Comparison of ENCODE assay signal across 29 mouse cellular contexts in genomic region chr3:27941634-27942033, GRCm38 (mm10). TPM values are rescaled to one million over a fixed set of nuclear protein-coding genes. Genes with fewer than 3 reads are reported as not detected.
DNase-seq lines count a peak whose midpoint lies in the region; ATAC-seq and TF ChIP-seq lines count a peak whose summit lies in the region.
"Had no signal": no experiment of that assay in that cellular context is flagged by ENCODE, and none has a peak within 500 bp of the region (broad histone marks: within the 10 kb centered on the region; RNA-seq: fewer than 3 reads in every experiment).

No protein-coding gene starts in this region.

- intact Hi-C loops in heart, adult 2 months (cut with DNase I): no loop called here

- H3K27ac ChIP-seq in heart, adult 2 months: peak overlapping the region; percentile 21; the same call in 1 of the 2 replicates
- no peak overlapping the region for H3K27ac ChIP-seq in heart, embryonic 10.5 days
- no peak overlapping the region for H3K27ac ChIP-seq in lung, postnatal 0 days (ENCODE audit: low read length)
- peak overlapping the region; percentile 82 for H3K27ac ChIP-seq in embryonic fibroblast, embryonic 13.5 days (ENCODE audit: insufficient read depth, low read length)
- H3K27ac ChIP-seq in neural tube, embryonic 15.5 days (replicated peaks): no peak overlapping the region
- H3K27ac ChIP-seq: embryonic facial prominence, embryonic 12.5 days; hindbrain, embryonic 15.5 days; kidney, postnatal 0 days; layer of hippocampus, adult 2 months; midbrain, embryonic 10.5 days; stomach, postnatal 0 days had no signal

- H3K36me3 ChIP-seq in heart, adult 2 months (ENCODE audit: control insufficient read depth, insufficient read depth, low read length): no peaks in the 10 kb centered on the region; the same call in 1 of the 2 replicates
- no peaks in the 10 kb centered on the region for H3K36me3 ChIP-seq in heart, embryonic 10.5 days
- H3K36me3 ChIP-seq in lung, postnatal 0 days (ENCODE audit: insufficient read depth, low read length): no peaks in the 10 kb centered on the region
- H3K36me3 ChIP-seq in neural tube, embryonic 15.5 days: no peaks in the 10 kb centered on the region
- H3K36me3 ChIP-seq: embryonic facial prominence, embryonic 12.5 days; hindbrain, embryonic 15.5 days; midbrain, embryonic 10.5 days had no signal

- no peaks in the 10 kb centered on the region for H3K27me3 ChIP-seq in heart, adult 2 months (ENCODE audit: control insufficient read depth, insufficient read depth, low read length)
- 0 out of 2 replicates have a peak, but pooled peaks cover 4% of the 10 kb centered on the region for H3K27me3 ChIP-seq in heart, embryonic 10.5 days (ENCODE audit: insufficient read depth, poor library complexity, severe bottlenecking)
- H3K27me3 ChIP-seq in lung, postnatal 0 days (replicated peaks; ENCODE audit: insufficient read depth, low read length): no peaks in the 10 kb centered on the region
- peaks cover 5% of the 10 kb centered on the region; the same call in 1 of the 2 replicates for H3K27me3 ChIP-seq in neural tube, embryonic 15.5 days (replicated peaks)
- H3K27me3 ChIP-seq: embryonic facial prominence, embryonic 12.5 days; Patski had no signal

- no peak for DNase-seq in heart, adult 2 months
- DNase-seq in heart, embryonic 10.5 days (ENCODE audit: low spot score): no peak
- peak; percentile 21 for DNase-seq in lung, postnatal 0 days (ENCODE audit: low spot score)
- no peak for DNase-seq in lung, postnatal 10 days
- no peak for DNase-seq in frontal cortex, postnatal 10 days (ENCODE audit: low spot score in 2 of 2)
- DNase-seq: adrenal gland, postnatal 14 days; cerebellum, adult 11-12 months; cerebellum, postnatal 14 days; forebrain, postnatal 0 days; heart, postnatal 36 days; kidney, adult 18-20 months; lung, adult 2 months; lung, postnatal 4 days; retina, postnatal 1 day; right cerebral cortex, postnatal 4 days had no signal

- H3K79me2 ChIP-seq in heart, adult 2 months (replicated peaks; ENCODE audit: control insufficient read depth, insufficient read depth, low read length): no peaks in the 10 kb centered on the region

- 76% methylated on average over 3 of the region's 3 CpGs for WGBS in heart, adult 2 months
- WGBS in heart, embryonic 10.5 days: 83% methylated on average over 3 of the region's 3 CpGs
- 71% methylated on average over 3 of the region's 3 CpGs for WGBS in lung, postnatal 0 days
- WGBS in neural tube, embryonic 15.5 days: 80% methylated on average over 3 of the region's 3 CpGs

- TF ChIP-seq POLR2A in heart, adult 2 months (IDR thresholded peaks at IDR 0.05; ENCODE audit: insufficient read depth, low read depth, low read length): no peak
- no peak for TF ChIP-seq POLR2A in embryonic fibroblast, embryonic 13.5 days (IDR thresholded peaks at IDR 0.05; ENCODE audit: low read depth, low read length)

- H3K9ac ChIP-seq in heart, adult 2 months (ENCODE audit: low read depth, low read length): no peak overlapping the region
- H3K9ac ChIP-seq in lung, postnatal 0 days (replicated peaks; ENCODE audit: low read depth): no peak overlapping the region
- H3K9ac ChIP-seq in neural tube, embryonic 15.5 days (replicated peaks): no peak overlapping the region
- H3K9ac ChIP-seq: embryonic facial prominence, embryonic 12.5 days; forebrain, postnatal 0 days; hindbrain, embryonic 15.5 days had no signal

- no peak overlapping the region for H3K4me2 ChIP-seq in lung, postnatal 0 days (replicated peaks; ENCODE audit: low read depth, low read length)
- no peak overlapping the region for H3K4me2 ChIP-seq in neural tube, embryonic 15.5 days
- H3K4me2 ChIP-seq: embryonic facial prominence, embryonic 12.5 days; hindbrain, embryonic 15.5 days had no signal

- no peak for TF ChIP-seq EP300 in heart, adult 2 months (IDR thresholded peaks at IDR 0.05; ENCODE audit: insufficient read depth, low read depth, low read length)
- no peak for TF ChIP-seq EP300 in lung, postnatal 0 days (IDR thresholded peaks at IDR 0.05)

- no peaks in the 10 kb centered on the region for H3K9me3 ChIP-seq in heart, embryonic 10.5 days
- H3K9me3 ChIP-seq in lung, postnatal 0 days (ENCODE audit: low read length): no peaks in the 10 kb centered on the region
- no peaks in the 10 kb centered on the region for H3K9me3 ChIP-seq in neural tube, embryonic 15.5 days (replicated peaks)
- H3K9me3 ChIP-seq: embryonic facial prominence, embryonic 12.5 days; hindbrain, embryonic 15.5 days; midbrain, embryonic 10.5 days had no signal

- ATAC-seq in lung, postnatal 0 days: no peak
- no peak for ATAC-seq in neural tube, embryonic 15.5 days (ENCODE audit: low FRiP score)
- ATAC-seq: forebrain, postnatal 0 days; Patski had no signal

- H3K4me1 ChIP-seq in heart, adult 2 months (ENCODE audit: control insufficient read depth, insufficient read depth, low read length): peaks cover 9% of the 10 kb centered on the region
- H3K4me1 ChIP-seq in heart, embryonic 10.5 days: peaks cover 8% of the 10 kb centered on the region
- peaks cover 7% of the 10 kb centered on the region; the same call in 1 of the 2 replicates for H3K4me1 ChIP-seq in lung, postnatal 0 days (ENCODE audit: insufficient read depth, low read depth, low read length)
- peaks cover 12% of the 10 kb centered on the region; the same call in 1 of the 2 replicates for H3K4me1 ChIP-seq in embryonic fibroblast, embryonic 13.5 days (ENCODE audit: control insufficient read depth, insufficient read depth, low read length)
- peaks cover 18% of the 10 kb centered on the region for H3K4me1 ChIP-seq in neural tube, embryonic 15.5 days

- TF ChIP-seq CTCF in heart, adult 2 months (IDR thresholded peaks at IDR 0.05): no peak
- no peak for TF ChIP-seq CTCF in lung, postnatal 0 days (IDR thresholded peaks at IDR 0.05)
- no peak for TF ChIP-seq CTCF in embryonic fibroblast, embryonic 13.5 days (IDR thresholded peaks at IDR 0.05; ENCODE audit: borderline replicate concordance, insufficient read depth, low read length)

- H3K4me3 ChIP-seq in heart, adult 2 months: no peak overlapping the region
- H3K4me3 ChIP-seq in heart, embryonic 10.5 days: no peak overlapping the region
- H3K4me3 ChIP-seq in lung, postnatal 0 days (ENCODE audit: low read depth, low read length): no peak overlapping the region
- no peak overlapping the region for H3K4me3 ChIP-seq in embryonic fibroblast, embryonic 13.5 days (ENCODE audit: insufficient read depth, low read length)
- H3K4me3 ChIP-seq in neural tube, embryonic 15.5 days (replicated peaks): no peak overlapping the region
- H3K4me3 ChIP-seq: embryonic facial prominence, embryonic 12.5 days; hindbrain, embryonic 15.5 days; layer of hippocampus, adult 2 months; midbrain, embryonic 10.5 days had no signal

RNA-seq across cellular contexts. Expression of gene Pld1, which starts 3.1 kb away (rescaled TPM):
- 10 to 100 TPM; 11.4 to 11.8 TPM for total RNA-seq in heart, adult 2 months (2021)
- 4.0 and 6.0 TPM in 2 replicates for polyA plus RNA-seq in heart, adult 2 months (2012; rRNA removed)
- polyA plus RNA-seq in heart, embryonic 10.5 days (2016; fragmentation: Nextera tagmentation; extraction: Ambion mirVana): 5.7 TPM in 2 replicates
- 10.2 and 13.4 TPM in 2 replicates for polyA plus RNA-seq in lung, postnatal 0 days (2015; fragmentation: Nextera tagmentation; extraction: Ambion mirVana)
- polyA plus RNA-seq in embryonic fibroblast, embryonic 13.5 days (2011; ENCODE audit: insufficient read length, low read depth, missing spikeins): 13.3 and 14.8 TPM in 2 replicates
- 4.0 and 6.1 TPM in 2 replicates for polyA plus RNA-seq in neural tube, embryonic 15.5 days (2015; fragmentation: Nextera tagmentation; extraction: Ambion mirVana)

RNA-seq across cellular contexts. Expression of gene Tmem212, which starts 45.5 kb away (rescaled TPM):
- not detected for total RNA-seq in heart, adult 2 months (2021)
- 4.9 TPM in 1 of 2 replicates, not detected in the other for polyA plus RNA-seq in heart, adult 2 months (2012; rRNA removed)
- not detected in 2 replicates for polyA plus RNA-seq in heart, embryonic 10.5 days (2016; fragmentation: Nextera tagmentation; extraction: Ambion mirVana)
- polyA plus RNA-seq in lung, postnatal 0 days (2015; fragmentation: Nextera tagmentation; extraction: Ambion mirVana): 55.4 and 59.9 TPM in 2 replicates
- not detected in 2 replicates for polyA plus RNA-seq in embryonic fibroblast, embryonic 13.5 days (2011; ENCODE audit: insufficient read length, low read depth, missing spikeins)
- polyA plus RNA-seq in neural tube, embryonic 15.5 days (2015; fragmentation: Nextera tagmentation; extraction: Ambion mirVana): 0.82 and 0.98 TPM in 2 replicates
- total RNA-seq: adrenal gland, postnatal 14 days; gastrocnemius, adult 8-10 months; heart, adult 8-10 months; heart, postnatal 36 days; left cerebral cortex, postnatal 25 days; liver, adult 2 months had no signal
- polyA plus RNA-seq: embryonic facial prominence, embryonic 12.5 days; hindbrain, embryonic 15.5 days; liver, adult 2 months; midbrain, embryonic 10.5 days; stomach, postnatal 0 days; urinary bladder, adult 2 months had no signal

Comparison
In these comparisons a context has a peak if more than half of its experiments do, and no peak if none do; other contexts are left out.
1. H3K27ac ChIP-seq: peak in heart, adult 2 months (single experiment) and embryonic fibroblast, embryonic 13.5 days (single experiment); none in heart, embryonic 10.5 days (single experiment), lung, postnatal 0 days (single experiment) and neural tube, embryonic 15.5 days (single experiment).